Mouse (Mus musculus): ENCODE measurements at regions not wholly inside any gene's neighbourhood (a gene's known extent, or its start where the extent isn't known, plus 50 kb on each side); places are given as distances from the start of the nearest gene placed in this dataset. TPM values are rescaled to one million over a fixed set of nuclear protein-coding genes. Genes with fewer than 3 reads are reported as not detected.

DNA sequence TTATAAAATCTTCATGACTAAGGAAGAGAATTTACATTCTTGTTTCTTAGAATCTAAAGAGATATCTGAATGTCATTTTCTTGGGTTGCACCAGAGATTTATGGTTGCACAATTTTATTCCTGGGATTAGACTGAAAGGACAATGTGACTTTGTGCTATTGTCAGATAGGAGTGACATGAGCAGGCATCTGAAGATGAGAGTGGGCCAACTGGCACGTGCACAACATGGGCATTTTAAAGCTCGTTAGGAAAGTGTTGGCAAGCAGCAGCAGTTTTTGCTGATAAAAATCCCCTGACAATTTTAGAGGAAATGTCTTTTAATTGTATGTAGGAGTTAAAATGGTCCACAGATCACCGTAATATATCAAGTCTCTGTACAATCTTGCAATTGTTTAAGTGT, 178.9 kb upstream of the Tecrl start:
- Histone ChIP-seq H3K4me1 (no peaks in the 10 kb centered on the region), H3K27ac (replicated peaks) (no peak overlapping the region), H3K4me3 (no peak overlapping the region), H3K36me3 (no peaks in the 10 kb centered on the region), H3K9me3 (replicated peaks) (no peaks in the 10 kb centered on the region), H3K27me3 (ENCODE audit: low read depth, poor library complexity, severe bottlenecking) (no peaks in the 10 kb centered on the region)
- 79% methylated on average over 3 of the region's 3 CpGs for WGBS
- DNase-seq (ENCODE audit: low spot score) = no peak

DNA sequence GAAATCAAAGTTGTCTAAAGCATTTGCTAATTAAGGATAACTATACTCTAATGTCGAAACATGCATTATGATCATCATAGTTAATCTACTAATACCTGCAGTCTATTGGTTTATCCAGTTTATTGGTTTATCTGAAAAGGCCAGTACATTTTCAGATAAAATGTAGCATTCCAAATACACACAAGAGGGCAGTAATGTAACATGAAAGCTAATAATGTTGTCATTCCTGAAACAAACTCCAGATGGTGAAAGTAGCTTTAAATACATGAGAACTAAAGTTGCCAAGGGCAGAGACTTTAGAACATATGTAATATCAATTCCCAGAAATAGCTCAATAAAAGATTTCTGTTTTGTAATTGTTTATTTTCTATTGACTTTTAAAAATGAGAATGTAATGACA, 163.7 kb upstream of the Tecrl start:
- Histone ChIP-seq H3K27ac (replicated peaks) (no peak overlapping the region), H3K9me3 (replicated peaks) (no peaks in the 10 kb centered on the region), H3K36me3 (no peaks in the 10 kb centered on the region), H3K4me3 (no peak overlapping the region), H3K27me3 (ENCODE audit: low read depth, poor library complexity, severe bottlenecking) (no peaks in the 10 kb centered on the region), H3K4me1 (no peaks in the 10 kb centered on the region)
- 79% methylated on average over 1 of the region's 1 CpGs for WGBS
- no peak for DNase-seq (ENCODE audit: low spot score)

DNA sequence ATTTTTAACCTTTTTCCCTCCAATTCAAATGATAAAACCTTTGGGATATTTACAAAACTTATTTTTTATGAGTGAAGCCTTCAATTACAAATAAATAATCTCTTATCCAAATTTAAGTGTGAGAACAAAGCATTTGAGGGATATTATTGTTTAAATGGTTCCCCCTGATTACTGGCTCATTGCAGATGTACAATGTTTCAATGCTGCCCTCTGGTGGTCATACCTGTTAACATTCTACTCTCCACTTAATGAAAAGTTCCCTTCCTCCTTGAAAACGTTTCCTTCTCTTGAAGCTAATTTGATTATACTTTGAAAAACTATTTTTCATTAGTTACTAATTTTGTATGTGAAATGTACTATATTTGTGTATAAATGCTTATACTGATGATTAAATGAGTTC, 129.1 kb upstream of the Tecrl start:
- no peaks in the 10 kb centered on the region for H3K27me3 ChIP-seq (ENCODE audit: low read depth, poor library complexity, severe bottlenecking)
- H3K4me3 ChIP-seq = no peak overlapping the region
- no peaks in the 10 kb centered on the region for H3K9me3 ChIP-seq (replicated peaks)
- H3K4me1 ChIP-seq = no peaks in the 10 kb centered on the region
- no peak overlapping the region for H3K27ac ChIP-seq (replicated peaks)
- peak; percentile 17 for DNase-seq (ENCODE audit: low spot score)
- 13% methylated on average over 1 of the region's 1 CpGs for WGBS
- H3K36me3 ChIP-seq = no peaks in the 10 kb centered on the region

DNA sequence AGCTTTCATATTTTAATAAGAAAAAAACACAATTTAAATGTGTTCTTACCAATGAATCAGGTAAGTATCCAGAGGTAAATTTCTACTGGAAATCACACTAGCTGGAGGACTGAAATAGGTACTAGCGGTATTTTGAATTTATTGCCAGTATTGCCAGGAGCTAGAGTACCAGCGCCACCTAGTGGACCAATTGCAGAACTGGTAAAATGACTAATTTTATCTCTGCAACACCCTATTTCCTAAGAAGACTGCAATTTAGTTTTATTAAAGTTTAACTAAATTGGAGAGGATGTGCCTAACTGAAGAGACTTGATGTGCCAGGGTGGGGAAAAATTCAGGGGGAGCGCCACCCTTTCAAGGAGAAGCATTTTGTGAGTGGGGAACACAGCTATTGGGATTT, 85.3 kb upstream of the Tecrl start:
- DNase-seq (ENCODE audit: low spot score) = peak; percentile 44
- Histone ChIP-seq H3K4me3 (no peak overlapping the region), H3K9me3 (replicated peaks) (no peaks in the 10 kb centered on the region), H3K36me3 (no peaks in the 10 kb centered on the region), H3K4me1 (no peaks in the 10 kb centered on the region), H3K27me3 (ENCODE audit: low read depth, poor library complexity, severe bottlenecking) (no peaks in the 10 kb centered on the region), H3K27ac (replicated peaks) (no peak overlapping the region)
- WGBS = 7% methylated on average over 3 of the region's 3 CpGs

DNA sequence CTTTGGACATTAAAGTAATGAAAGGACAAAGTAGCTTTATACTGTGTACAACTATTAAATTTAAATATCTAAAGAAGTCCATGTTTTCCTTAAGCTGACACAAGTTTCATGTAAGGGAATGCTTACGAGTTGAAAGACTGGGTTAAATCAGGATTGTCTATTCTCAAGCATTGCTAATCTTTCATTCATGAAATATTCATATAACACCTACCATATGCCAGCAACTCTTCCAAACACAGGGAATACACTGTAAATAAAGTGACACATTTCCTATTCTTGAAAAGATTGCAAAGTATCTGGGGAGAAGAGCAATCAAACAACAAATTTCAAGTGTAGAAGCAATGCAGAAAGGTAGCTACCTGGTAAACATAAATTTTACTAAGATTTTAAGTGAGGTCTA, 81.5 kb upstream of the Tecrl start:
- Histone ChIP-seq H3K4me3 (no peak overlapping the region), H3K9me3 (replicated peaks) (no peaks in the 10 kb centered on the region), H3K4me1 (no peaks in the 10 kb centered on the region), H3K27ac (replicated peaks) (no peak overlapping the region), H3K27me3 (ENCODE audit: low read depth, poor library complexity, severe bottlenecking) (no peaks in the 10 kb centered on the region), H3K36me3 (no peaks in the 10 kb centered on the region)
- DNase-seq (ENCODE audit: low spot score) = no peak
- 87% methylated on average over 1 of the region's 1 CpGs for WGBS

DNA sequence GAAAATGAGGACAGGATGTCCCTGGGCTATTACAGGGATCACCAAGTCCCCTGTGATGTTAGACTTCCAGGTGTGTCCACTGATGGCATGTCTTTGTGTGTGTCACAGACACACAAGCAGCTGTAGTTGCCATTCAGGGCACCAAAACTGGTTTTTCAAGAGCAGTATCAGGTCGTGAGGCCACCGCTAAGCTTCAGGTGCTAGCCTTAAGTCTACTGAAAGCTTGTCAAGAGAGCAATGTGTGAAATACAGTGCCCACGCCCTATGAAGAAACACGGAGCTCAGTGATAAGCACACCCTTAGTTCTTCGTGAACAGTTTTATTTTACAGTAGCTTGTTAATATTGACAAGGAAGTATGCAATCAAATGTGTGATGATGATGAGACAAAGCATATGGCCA, 66.7 kb upstream of the Tecrl start:
- Histone ChIP-seq H3K4me1 (no peaks in the 10 kb centered on the region), H3K4me3 (no peak overlapping the region), H3K9me3 (replicated peaks) (no peaks in the 10 kb centered on the region), H3K36me3 (no peaks in the 10 kb centered on the region), H3K27me3 (ENCODE audit: low read depth, poor library complexity, severe bottlenecking) (no peaks in the 10 kb centered on the region), H3K27ac (replicated peaks) (no peak overlapping the region)
- WGBS = 86% methylated on average over 5 of the region's 5 CpGs
- no peak for DNase-seq (ENCODE audit: low spot score)

DNA sequence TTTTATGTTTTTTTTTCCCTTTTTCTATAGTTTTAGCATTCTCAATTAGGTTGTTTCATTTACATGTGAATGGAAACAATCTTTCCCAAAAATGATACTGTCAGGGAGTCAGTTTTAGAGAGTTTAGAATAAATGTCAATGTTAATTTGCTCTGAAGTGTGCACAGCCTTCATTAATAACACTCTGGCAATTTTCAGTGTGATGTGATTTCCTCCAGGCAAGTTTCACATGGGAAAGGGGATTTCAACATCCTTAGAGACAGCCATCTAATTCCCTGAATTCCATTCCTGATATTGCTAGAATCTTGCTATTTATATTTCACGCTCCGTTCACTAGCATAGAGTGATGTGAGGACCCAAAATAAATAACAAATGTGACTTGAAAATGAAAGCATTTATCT, 55.2 kb upstream of the Tecrl start:
- 99% methylated on average over 2 of the region's 2 CpGs for WGBS
- no peaks in the 10 kb centered on the region for H3K27me3 ChIP-seq (ENCODE audit: low read depth, poor library complexity, severe bottlenecking)
- H3K4me3 ChIP-seq = no peak overlapping the region
- no peak overlapping the region for H3K27ac ChIP-seq (replicated peaks)
- no peaks in the 10 kb centered on the region for H3K4me1 ChIP-seq
- DNase-seq (ENCODE audit: low spot score) = no peak
- no peaks in the 10 kb centered on the region for H3K36me3 ChIP-seq
- no peaks in the 10 kb centered on the region for H3K9me3 ChIP-seq (replicated peaks)

DNA sequence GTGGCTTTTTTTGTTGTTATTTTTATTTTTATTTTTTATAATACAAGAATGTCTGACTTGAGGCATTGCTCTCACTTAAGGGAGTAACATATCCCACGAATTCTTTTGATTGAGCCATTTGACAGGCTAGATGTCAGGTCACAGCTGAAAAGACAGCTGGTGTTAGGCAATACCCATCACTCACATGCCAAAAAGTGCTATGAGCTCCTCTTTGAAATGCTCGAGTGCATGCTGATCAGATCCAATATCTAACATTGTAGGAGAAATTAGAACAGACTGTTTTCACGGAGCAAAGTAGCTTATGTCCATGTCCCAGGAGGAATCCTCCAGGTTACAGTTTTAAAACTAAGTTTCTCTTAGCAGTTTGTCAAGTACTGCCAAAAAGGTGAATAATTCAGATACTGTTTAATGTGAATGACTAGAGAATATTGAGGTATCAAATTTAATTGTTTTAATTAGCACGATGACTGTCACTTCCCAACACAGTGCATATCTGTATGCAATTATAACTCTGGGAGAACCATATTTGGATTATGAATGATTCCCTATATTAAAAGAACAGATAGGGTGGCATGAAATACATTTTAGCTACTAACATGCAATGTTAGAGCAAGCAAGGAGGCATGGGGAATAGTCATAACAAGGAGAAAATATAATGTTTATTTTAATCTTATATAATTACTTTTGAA, 50.4 kb upstream of the Tecrl start:
- DNase-seq (ENCODE audit: low spot score) = no peak
- Histone ChIP-seq H3K9me3 (replicated peaks) (no peaks in the 10 kb centered on the region), H3K4me3 (no peak overlapping the region), H3K27ac (replicated peaks) (no peak overlapping the region), H3K36me3 (no peaks in the 10 kb centered on the region), H3K27me3 (ENCODE audit: low read depth, poor library complexity, severe bottlenecking) (no peaks in the 10 kb centered on the region), H3K4me1 (no peaks in the 10 kb centered on the region)
- WGBS = 82% methylated on average over 4 of the region's 4 CpGs

Small RNA genes in the stretch of these regions (microRNA-seq; reads per million reads assigned to microRNA genes)
- gene Gm44303 = not detected

All from midbrain, embryonic 10.5 days (tissue).